Mouse (Mus musculus): ENCODE results near the gene Fgf3. TPM values are rescaled to one million over a fixed set of nuclear protein-coding genes. Genes with fewer than 3 reads are reported as not detected.

Gene Fgf3
- polyA plus RNA-seq, 1 experiment = 0.65 TPM

- H3K27ac ChIP-seq (ENCODE audit: insufficient read depth, low read length) = no peak overlapping the region
- H3K4me3 ChIP-seq (ENCODE audit: insufficient read depth, low read length) = no peak overlapping the region
- no peak for TF ChIP-seq POLR2A (IDR thresholded peaks at IDR 0.05; ENCODE audit: extremely low read depth, insufficient read depth, low read length)
- no peak for TF ChIP-seq CTCF (IDR thresholded peaks at IDR 0.05; ENCODE audit: extremely low read depth, insufficient read depth, low read length)
- no peaks in the 10 kb centered on the region; the same call in 1 of the 2 replicates for H3K4me1 ChIP-seq (ENCODE audit: control insufficient read depth, insufficient read depth, low read length)
Measured at GRCm38 (mm10) chr7:144892322-144892721, 54.4 kb downstream of the Fgf3 start.

Other genes starting within 250 kb of the Fgf3 start
- gene Ano1, start 86.1 kb upstream of the Fgf3 start, polyA plus RNA-seq (2012; rRNA removed) = 3.0 and 3.2 TPM in 2 replicates
- gene Fgf4, start 9.3 kb downstream of the Fgf3 start, polyA plus RNA-seq (2012; rRNA removed) = not detected in 2 replicates
- gene Fgf15, start 58.4 kb downstream of the Fgf3 start, polyA plus RNA-seq (2012; rRNA removed) = not detected in 2 replicates
- gene LTO1, start 77.0 kb downstream of the Fgf3 start, polyA plus RNA-seq (2012; rRNA removed) = 34.9 and 37.6 TPM in 2 replicates
- 27.7 and 28.2 TPM in 2 replicates for gene Ccnd1, start 101.8 kb downstream of the Fgf3 start, polyA plus RNA-seq (2012; rRNA removed)